Mouse (Mus musculus): ENCODE measurements at regions not wholly inside any gene's neighbourhood (a gene's known extent, or its start where the extent isn't known, plus 50 kb on each side); places are given as distances from the start of the nearest gene placed in this dataset.

GRCm38 (mm10) chr15:36427334-36427733, 580.2 kb downstream of the Zfp706 start:
- DNase-seq: no peak

- DNase-seq: no peak
Measured at GRCm38 (mm10) chr15:36425902-36426301, 581.7 kb downstream of the Zfp706 start.

GRCm38 (mm10) chr15:36424047-36424446, 583.5 kb downstream of the Zfp706 start:
- DNase-seq: no peak

- no peak for DNase-seq
Measured at GRCm38 (mm10) chr15:36422781-36423180, 584.8 kb downstream of the Zfp706 start.

DNA sequence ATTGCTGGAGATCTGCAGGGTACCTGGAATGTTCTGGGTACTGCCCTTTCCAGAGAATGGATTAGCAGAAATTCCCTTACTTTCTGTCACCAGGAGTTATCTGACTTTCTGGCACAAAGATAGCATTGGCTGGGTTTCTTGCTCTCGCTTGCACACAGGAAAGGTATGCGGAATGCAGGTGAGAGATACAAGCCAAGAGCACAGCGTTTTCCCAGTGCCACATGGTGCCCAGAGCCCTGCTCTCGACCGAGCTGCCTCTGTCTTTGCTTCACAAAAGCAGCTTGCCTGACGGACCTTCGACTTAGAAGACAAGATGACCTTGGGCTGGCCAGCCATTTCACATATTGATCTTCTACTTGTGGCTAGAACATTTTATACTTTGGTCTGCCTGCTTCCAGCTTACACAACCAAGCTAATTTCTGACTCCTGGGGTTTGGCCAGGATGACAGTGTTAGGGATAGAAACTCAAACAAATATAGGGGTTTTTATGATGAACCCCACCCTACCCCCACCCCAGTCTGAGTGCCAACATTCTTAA, 587.6 kb downstream of the Zfp706 start:
- DNase-seq: no peak

GRCm38 (mm10) chr15:36417426-36417825, 590.1 kb downstream of the Zfp706 start:
- DNase-seq: no peak

GRCm38 (mm10) chr15:36415552-36416249, 591.9 kb downstream of the Zfp706 start:
- no peak for DNase-seq

DNA sequence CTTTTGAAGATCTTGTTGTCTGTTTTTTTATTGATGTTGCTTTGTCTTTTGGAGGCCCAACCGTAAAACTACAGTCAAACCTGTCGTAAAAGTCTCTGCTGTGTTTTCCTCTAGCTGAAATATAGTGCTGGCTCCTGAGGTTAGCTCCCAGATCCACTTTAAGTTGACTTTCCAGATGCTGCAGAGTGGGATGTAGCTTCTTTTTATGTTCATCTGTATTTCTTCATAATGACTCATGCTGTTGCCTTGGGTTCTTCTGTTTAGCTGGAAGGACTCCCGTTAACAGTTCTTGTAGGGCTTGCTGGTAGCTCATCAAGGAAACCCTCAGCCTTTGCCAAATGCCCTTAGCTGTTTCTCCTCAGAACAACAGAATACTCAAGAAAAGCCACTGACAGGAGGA, 595.6 kb downstream of the Zfp706 start:
- no peak for DNase-seq

GRCm38 (mm10) chr15:36405446-36405845, 602.1 kb downstream of the Zfp706 start:
- no peak for DNase-seq

GRCm38 (mm10) chr15:36403336-36404119, 604.0 kb downstream of the Zfp706 start:
- no peak for DNase-seq

DNA sequence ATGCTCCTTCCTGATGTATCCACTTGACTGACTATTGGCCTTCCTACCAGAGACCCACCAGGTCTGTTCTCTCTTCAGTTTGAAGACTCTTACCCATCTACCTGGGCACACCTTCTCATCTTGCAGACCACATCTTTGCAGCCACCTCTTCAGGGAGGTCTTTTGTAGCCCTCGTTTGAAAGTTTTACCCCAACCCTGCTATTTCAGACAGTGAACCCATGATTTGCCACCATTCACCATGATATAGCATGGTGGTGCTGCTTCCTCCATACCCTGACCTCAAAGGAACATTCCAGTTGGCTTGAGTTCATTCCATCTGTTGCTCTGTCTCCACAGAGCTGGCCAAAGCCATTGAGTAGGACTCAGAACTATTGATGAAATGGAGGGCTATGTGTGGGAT, 605.5 kb downstream of the Zfp706 start:
- DNase-seq: no peak

GRCm38 (mm10) chr15:36400311-36400840, 607.2 kb downstream of the Zfp706 start:
- no peak for DNase-seq

DNA sequence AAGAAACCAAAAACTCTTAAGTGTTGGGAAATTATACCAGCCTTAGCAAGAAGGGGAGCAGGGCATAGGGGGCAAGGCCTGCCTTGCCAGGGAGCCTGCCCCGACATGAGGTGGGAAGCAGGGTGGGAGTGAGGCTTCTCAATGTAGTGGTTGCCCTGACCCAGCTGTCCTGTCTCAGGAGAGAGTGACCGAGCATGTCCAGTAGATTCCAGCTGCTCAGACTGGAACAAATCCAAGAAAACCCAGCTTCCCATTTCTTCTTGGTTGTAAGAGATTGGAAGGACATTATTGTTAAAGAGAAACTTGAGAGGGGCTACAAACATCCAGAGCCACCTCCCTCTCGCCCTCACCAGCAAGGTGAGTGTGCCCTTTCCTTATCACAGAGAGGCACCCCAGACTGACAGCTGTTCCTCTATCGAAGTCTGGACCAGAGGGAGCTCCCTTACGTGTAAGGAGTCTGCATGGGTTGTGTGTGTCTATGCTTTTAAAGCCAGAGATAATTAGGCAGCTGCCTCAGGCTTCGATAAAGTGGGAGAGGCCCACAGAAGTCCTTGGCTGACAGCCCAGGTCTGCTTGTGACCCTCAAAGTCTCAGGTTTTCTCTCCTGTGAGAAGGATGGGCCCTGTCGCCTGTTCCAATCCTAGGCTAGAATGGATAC, 608.1 kb downstream of the Zfp706 start:
- no peak for DNase-seq

GRCm38 (mm10) chr15:36398099-36398982, 609.2 kb downstream of the Zfp706 start:
- DNase-seq: no peak

DNA sequence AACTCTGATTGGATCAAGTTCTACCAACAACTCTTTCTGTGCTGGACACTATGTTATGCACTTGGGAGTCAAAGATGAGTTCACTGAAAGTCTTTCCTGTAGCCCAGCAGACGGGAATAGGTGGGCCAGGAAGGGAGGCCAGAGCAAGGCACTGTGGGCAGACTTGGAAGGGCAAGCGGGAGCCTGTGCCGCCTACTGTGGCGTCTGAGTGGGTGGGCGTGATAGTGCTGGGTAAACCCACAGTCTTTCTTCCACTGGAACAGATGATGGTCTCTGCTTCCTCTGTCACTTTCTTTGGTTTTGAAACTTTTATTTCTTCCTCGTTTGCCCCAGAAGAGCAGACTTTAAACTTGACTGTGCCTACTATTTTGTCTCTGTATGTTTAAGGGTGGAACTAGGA, 610.8 kb downstream of the Zfp706 start:
- peak in 1 of 2 experiments; percentile 37 for DNase-seq

DNA sequence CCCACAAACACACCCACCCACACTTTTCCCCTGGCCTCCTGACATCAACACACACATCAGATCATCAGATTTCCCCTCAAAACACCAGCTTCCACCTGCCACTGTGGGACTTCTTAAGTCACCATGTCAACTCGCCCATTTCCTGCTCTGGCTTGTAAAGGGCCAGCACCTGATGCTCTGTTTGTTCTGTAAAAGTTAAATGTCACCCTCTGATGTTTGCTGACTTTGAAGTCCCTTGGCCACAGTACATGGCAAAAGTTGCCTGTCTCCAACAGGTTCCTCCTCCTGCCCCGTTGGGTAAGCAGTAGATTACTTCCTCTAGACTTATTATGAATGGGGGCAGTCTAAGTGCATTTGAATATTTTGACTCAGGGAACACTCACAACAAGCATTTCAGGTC, 611.3 kb downstream of the Zfp706 start:
- DNase-seq: peak; percentile 31 to 68

DNA sequence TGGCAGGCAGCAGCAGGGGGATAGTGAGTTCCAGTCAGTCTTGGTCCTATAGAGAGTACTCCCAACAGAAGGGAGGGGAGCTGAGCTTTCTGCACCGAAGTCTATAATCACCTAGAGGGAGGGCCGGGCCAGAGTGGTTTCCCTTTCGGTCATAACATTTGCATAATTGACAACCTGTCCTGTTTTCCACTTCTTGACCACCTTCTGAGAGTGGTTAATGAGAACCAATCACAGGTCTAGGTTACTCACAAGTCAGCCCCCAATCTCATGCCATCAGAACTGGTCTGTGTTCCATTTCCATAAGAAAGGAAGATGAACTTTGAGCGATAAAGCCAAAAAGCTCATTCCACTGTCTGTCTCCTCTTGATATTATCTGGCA, 611.9 kb downstream of the Zfp706 start:
- DNase-seq: no peak

DNA sequence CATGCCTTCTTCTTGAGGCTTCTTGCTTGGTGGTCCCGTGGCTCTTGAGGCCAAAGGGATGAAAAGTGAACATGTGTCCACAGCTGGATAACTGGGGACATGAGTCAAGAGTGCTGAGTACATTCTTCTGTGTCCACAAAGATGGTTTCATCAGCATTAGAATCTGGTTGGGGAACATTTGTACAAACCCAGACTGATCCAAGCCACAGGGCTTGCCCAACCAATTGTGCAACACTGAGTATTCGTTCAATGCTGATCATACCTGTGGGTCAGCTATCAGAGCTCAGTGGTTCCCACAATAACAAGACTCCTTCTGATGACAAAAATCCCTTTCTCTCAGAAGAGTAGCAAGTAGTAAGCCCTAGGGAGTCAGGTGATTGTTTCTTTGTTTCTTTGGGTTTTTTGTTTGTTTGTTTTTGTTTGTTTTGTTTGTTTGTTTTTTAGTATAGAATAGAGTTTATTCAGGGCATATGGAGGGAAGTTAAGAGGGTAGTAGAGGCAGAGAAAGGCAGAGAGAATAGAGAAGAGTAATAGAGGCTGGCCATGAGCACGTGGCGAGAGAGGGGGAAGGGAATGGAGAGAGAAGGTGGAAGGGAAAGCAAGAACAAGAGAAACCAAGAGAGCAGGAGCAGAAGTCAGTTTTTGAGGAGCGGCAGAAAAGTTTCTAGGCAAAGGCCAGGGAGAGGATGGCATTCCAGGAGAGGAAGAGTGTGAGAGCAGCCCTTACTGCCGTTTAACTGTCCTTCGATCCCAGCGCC, 612.5 kb downstream of the Zfp706 start:
- no peak for DNase-seq

DNA sequence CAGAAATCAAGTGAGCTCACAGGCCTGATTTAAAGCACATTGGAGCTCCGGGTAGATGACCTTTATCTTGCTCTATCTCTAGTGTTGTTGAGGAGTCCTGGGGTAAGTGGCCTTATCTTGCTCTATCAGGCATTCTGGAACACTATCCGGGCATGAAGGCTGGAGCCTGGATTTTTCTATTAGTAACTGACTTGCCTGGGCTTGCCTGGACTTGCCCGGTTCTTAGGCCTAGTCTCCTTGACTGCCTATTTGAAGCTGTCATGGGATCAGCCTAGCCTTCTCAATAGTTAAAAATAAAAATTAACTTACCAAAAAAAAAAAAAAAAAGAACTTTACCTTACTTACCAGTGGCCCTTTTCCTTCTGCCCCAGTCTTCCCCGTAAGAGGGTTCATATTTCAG, 617.8 kb downstream of the Zfp706 start:
- no peak for DNase-seq

DNA sequence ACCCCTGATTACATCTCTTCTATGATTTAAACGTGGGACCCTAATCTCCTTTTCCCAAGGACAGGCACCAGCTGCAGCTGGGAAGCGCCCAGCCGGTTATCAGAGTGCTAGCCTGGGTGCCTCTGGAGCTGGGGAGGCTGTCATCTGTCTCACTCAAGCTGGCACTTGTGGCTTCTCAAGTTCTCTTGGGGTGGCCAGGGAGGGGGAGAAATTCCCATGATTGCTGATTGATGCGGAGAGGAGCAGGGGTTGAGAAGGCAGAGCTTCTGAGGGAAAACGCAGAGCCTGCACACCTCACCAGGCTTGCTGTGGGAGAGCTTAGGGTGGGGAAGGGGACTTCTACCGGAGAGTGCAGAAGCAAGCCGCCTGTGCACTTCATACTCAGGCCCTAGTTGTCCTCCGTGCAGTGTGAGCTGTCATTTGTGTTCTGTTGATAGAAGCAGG, 626.3 kb downstream of the Zfp706 start:
- no peak for DNase-seq

DNA sequence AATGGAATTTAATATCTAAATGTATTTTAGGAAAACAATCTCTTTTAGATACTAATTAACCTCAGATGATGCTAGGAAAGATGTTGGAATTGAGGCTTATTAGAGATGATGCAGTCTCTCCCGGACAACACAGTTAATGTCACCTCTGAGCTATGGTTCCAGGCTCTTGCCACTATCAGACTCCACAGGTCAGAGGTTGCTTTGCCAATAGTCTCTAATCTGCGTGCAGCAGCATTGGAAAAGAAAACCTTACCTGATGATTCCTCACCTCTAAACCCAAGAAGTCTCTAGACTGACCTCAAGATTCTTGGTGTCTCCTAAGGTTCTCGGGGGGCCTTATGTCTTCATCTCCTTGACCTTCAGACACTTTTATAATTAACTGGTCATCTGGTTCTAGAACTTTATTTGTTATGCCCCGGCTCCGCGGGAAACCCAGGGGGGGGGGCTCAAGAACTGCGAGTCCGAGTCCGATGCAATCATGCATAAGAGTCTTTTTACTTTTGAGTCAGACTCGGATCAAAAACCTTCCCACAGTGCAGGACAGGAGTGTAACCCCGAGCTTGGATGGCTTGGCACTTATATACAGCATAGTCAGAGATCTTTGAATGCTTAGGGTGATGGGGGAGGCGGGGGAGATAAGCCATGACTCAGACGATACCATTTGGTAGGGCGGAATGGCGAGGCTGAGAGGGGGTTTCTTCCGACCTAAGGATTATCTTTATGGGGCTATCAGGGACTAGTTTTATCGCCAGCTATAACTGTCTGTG, 626.9 kb downstream of the Zfp706 start:
- no peak for DNase-seq

Data from thymus, adult 18-20 months (tissue).